Mouse (Mus musculus): Measurements from ENCODE around the gene Hipk2.

DNA sequence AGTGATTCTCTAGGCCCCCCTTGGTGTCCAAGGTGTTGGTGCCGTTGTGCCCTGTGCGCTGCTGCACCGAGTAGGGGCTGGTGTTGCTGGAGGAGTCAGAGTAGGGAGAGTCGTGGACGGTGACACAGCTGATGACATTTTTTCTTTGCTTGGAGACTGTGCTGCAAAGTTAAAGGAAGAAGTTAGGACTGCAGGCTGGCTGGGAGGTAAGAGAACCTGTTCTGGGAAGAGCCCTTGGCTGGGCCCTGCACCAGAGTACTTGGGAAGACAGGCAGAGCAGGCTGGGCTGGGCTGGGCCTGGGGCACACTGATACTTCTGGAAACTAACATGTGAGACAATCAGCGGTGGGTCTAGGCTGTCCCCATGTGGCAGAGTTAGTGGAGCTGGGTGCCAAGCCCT, 172.4 kb downstream of the Hipk2 start:
- no peak for TF ChIP-seq CTCF (IDR thresholded peaks at IDR 0.05; ENCODE audit: extremely low read depth, insufficient read depth, insufficient read length, insufficient replicate concordance)
- TF ChIP-seq POLR2A (IDR thresholded peaks at IDR 0.05; ENCODE audit: low read depth, low read length) = no peak
